Mouse (Mus musculus): Measurements from ENCODE around the gene Zbtb16. TPM values are rescaled to one million over a fixed set of nuclear protein-coding genes. Genes with fewer than 3 reads are reported as not detected.
A peak's percentile ranks its signal among the peaks of the same experiment; 100 is the strongest.

The Zbtb16 gene
- polyA plus RNA-seq, 1 experiment: 3.0 TPM

DNA sequence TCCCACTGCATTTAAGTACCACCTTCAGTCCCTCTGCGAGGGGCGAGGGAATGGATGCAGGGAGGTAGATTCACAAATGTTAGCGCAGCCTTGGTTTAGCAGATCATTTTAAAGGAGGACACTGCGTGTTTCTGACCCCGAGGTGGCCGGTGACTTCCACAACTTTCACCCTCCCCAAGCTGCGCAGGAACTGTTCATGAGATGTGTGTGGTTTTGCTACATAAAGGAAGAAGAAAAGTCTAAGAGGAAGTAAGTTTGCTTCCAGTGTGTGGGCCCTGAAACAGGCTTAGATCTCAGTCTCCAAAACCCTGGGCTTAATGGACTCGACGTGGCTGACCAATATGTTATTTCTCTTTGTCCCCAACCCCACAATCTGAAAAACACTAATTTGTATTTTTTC, 14.6 kb downstream of the Zbtb16 start:
- 89% methylated on average over 9 of the region's 9 CpGs for WGBS
- DNase-seq: peak; percentile 9
- Histone ChIP-seq H3K4me3 (ENCODE audit: insufficient read depth, low read depth, low read length) (no peak overlapping the region), H3K27me3 (replicated peaks; ENCODE audit: control insufficient read depth, insufficient read depth, low read length) (no peaks in the 10 kb centered on the region), H3K27ac (ENCODE audit: insufficient read depth, low read depth, low read length) (no peak overlapping the region), H3K36me3 (ENCODE audit: control insufficient read depth, insufficient read depth, low read length) (no peaks in the 10 kb centered on the region), H3K4me1 (ENCODE audit: control insufficient read depth, insufficient read depth, low read length) (no peaks in the 10 kb centered on the region)
- TF ChIP-seq POLR2A (IDR thresholded peaks at IDR 0.05; ENCODE audit: low read depth, low read length): no peak
- TF ChIP-seq CTCF (conservative IDR thresholded peaks at IDR 0.05; ENCODE audit: insufficient read depth, insufficient read length, low read depth, low read length): no peak

GRCm38 (mm10) chr9:48820791-48821190, 15.2 kb downstream of the Zbtb16 start:
- no peaks in the 10 kb centered on the region for H3K27me3 ChIP-seq (replicated peaks; ENCODE audit: control insufficient read depth, insufficient read depth, low read length)
- TF ChIP-seq POLR2A (IDR thresholded peaks at IDR 0.05; ENCODE audit: low read depth, low read length) (no peak), CTCF (conservative IDR thresholded peaks at IDR 0.05; ENCODE audit: insufficient read depth, insufficient read length, low read depth, low read length) (no peak)
- no peak overlapping the region for H3K27ac ChIP-seq (ENCODE audit: insufficient read depth, low read depth, low read length)
- 68% methylated on average over 3 of the region's 3 CpGs for WGBS
- no peaks in the 10 kb centered on the region for H3K4me1 ChIP-seq (ENCODE audit: control insufficient read depth, insufficient read depth, low read length)
- no peaks in the 10 kb centered on the region for H3K36me3 ChIP-seq (ENCODE audit: control insufficient read depth, insufficient read depth, low read length)
- no peak for DNase-seq
- no peak overlapping the region for H3K4me3 ChIP-seq (ENCODE audit: insufficient read depth, low read depth, low read length)

DNA sequence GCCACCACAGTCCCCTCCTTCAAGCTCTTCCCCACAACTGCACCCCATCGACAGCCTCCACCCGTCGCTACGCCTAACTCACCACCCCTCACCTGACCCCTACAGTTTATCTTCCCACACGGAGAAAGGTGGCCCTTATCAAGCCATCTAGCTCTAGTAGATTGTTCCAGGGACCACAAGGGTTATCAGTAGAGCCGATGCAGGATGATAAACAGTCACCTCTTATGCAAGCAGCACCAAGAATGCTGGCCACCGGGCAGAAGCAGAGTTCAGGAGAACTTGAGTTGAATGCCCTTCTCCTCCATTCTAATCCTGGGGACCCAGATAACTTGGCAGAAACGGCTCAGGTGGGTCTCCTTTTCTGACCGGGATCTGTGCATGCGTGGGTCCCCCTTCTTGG, 16.3 kb downstream of the Zbtb16 start:
- H3K27ac ChIP-seq (ENCODE audit: insufficient read depth, low read depth, low read length): no peak overlapping the region
- DNase-seq: no peak
- no peaks in the 10 kb centered on the region for H3K27me3 ChIP-seq (replicated peaks; ENCODE audit: control insufficient read depth, insufficient read depth, low read length)
- H3K4me1 ChIP-seq (ENCODE audit: control insufficient read depth, insufficient read depth, low read length): no peaks in the 10 kb centered on the region
- no peak for TF ChIP-seq CTCF (conservative IDR thresholded peaks at IDR 0.05; ENCODE audit: insufficient read depth, insufficient read length, low read depth, low read length)
- TF ChIP-seq POLR2A (IDR thresholded peaks at IDR 0.05; ENCODE audit: low read depth, low read length): no peak
- H3K4me3 ChIP-seq (ENCODE audit: insufficient read depth, low read depth, low read length): no peak overlapping the region
- WGBS: 85% methylated on average over 10 of the region's 10 CpGs
- H3K36me3 ChIP-seq (ENCODE audit: control insufficient read depth, insufficient read depth, low read length): no peaks in the 10 kb centered on the region

DNA sequence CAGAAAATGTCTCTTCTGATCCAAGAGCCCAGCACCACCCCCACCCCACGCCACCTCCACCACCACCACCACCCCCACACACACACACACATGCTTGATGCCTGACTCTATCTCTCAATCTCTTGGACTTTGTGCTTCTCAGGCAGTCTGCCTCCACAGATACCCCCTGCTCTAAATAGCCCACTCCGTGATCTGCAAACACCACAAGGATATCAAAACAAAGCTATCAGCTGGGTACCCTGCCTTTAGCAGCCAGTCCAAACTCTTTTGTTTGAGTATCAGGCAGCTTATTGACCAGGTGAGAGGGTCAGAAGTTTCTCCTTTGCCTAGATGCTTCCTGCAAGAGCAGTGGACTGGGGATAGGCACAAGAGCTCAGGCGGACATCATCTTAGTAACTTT, 16.9 kb downstream of the Zbtb16 start:
- no peak for DNase-seq
- no peak overlapping the region for H3K4me3 ChIP-seq (ENCODE audit: insufficient read depth, low read depth, low read length)
- H3K4me1 ChIP-seq (ENCODE audit: control insufficient read depth, insufficient read depth, low read length): no peaks in the 10 kb centered on the region
- 85% methylated on average over 3 of the region's 3 CpGs for WGBS
- no peaks in the 10 kb centered on the region for H3K27me3 ChIP-seq (replicated peaks; ENCODE audit: control insufficient read depth, insufficient read depth, low read length)
- TF ChIP-seq CTCF (conservative IDR thresholded peaks at IDR 0.05; ENCODE audit: insufficient read depth, insufficient read length, low read depth, low read length): no peak
- TF ChIP-seq POLR2A (IDR thresholded peaks at IDR 0.05; ENCODE audit: low read depth, low read length): no peak
- H3K36me3 ChIP-seq (ENCODE audit: control insufficient read depth, insufficient read depth, low read length): no peaks in the 10 kb centered on the region
- no peak overlapping the region for H3K27ac ChIP-seq (ENCODE audit: insufficient read depth, low read depth, low read length)

DNA sequence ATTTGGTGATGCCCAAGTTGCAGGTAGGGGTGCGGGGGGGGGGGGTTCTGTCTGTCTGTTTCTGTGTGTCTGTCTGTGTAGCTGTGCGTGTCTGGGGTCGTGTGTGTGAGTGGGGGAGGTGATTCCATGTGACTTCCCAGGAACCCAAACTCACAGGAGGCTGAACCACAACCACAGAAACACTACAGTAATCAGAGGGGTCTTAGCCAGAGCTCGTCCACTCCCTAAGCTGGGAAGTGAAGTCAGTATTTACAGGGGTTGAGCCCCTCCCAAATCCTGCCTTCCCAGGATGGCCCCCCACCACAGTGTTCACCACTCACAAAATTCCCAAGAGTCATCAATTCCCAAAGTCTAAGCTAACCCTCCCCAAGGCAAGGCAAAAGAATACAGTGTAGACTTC, 18.1 kb downstream of the Zbtb16 start:
- Histone ChIP-seq H3K36me3 (ENCODE audit: control insufficient read depth, insufficient read depth, low read length) (no peaks in the 10 kb centered on the region), H3K27ac (ENCODE audit: insufficient read depth, low read depth, low read length) (no peak overlapping the region), H3K4me1 (ENCODE audit: control insufficient read depth, insufficient read depth, low read length) (no peaks in the 10 kb centered on the region), H3K27me3 (replicated peaks; ENCODE audit: control insufficient read depth, insufficient read depth, low read length) (no peaks in the 10 kb centered on the region), H3K4me3 (ENCODE audit: insufficient read depth, low read depth, low read length) (no peak overlapping the region)
- WGBS: 79% methylated on average over 4 of the region's 4 CpGs
- DNase-seq: no peak
- TF ChIP-seq POLR2A (IDR thresholded peaks at IDR 0.05; ENCODE audit: low read depth, low read length) (no peak), CTCF (conservative IDR thresholded peaks at IDR 0.05; ENCODE audit: insufficient read depth, insufficient read length, low read depth, low read length) (no peak)

DNA sequence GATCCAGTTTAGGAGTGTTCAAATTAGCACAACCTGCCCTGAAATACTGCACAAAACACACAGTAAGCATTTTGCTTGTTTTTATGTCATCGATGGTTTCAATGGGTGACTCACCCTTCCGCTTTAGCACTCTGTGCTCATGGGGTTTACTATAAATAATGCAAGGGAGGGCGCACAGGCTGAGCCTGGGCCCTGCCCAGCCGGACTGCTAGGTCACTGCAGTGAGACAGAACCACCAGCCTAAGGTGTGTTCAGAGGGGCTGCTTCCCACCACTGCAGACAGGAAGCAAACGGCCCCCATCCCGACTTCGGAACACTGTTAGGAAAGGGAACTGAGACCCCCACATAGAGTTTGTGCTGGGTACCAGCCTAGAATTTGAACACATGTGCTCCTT, 18.6 kb downstream of the Zbtb16 start:
- Histone ChIP-seq H3K27me3 (replicated peaks; ENCODE audit: control insufficient read depth, insufficient read depth, low read length) (no peaks in the 10 kb centered on the region), H3K4me3 (ENCODE audit: insufficient read depth, low read depth, low read length) (no peak overlapping the region), H3K36me3 (ENCODE audit: control insufficient read depth, insufficient read depth, low read length) (no peaks in the 10 kb centered on the region), H3K4me1 (ENCODE audit: control insufficient read depth, insufficient read depth, low read length) (no peaks in the 10 kb centered on the region), H3K27ac (ENCODE audit: insufficient read depth, low read depth, low read length) (no peak overlapping the region)
- WGBS: 59% methylated on average over 7 of the region's 7 CpGs
- TF ChIP-seq POLR2A (IDR thresholded peaks at IDR 0.05; ENCODE audit: low read depth, low read length) (no peak), CTCF (conservative IDR thresholded peaks at IDR 0.05; ENCODE audit: insufficient read depth, insufficient read length, low read depth, low read length) (no peak)
- DNase-seq: peak; percentile 49

GRCm38 (mm10) chr9:48816678-48817398, 19.2 kb downstream of the Zbtb16 start:
- Histone ChIP-seq H3K4me1 (ENCODE audit: control insufficient read depth, insufficient read depth, low read length) (no peaks in the 10 kb centered on the region), H3K27me3 (replicated peaks; ENCODE audit: control insufficient read depth, insufficient read depth, low read length) (no peaks in the 10 kb centered on the region), H3K27ac (ENCODE audit: insufficient read depth, low read depth, low read length) (no peak overlapping the region), H3K36me3 (ENCODE audit: control insufficient read depth, insufficient read depth, low read length) (no peaks in the 10 kb centered on the region), H3K4me3 (ENCODE audit: insufficient read depth, low read depth, low read length) (no peak overlapping the region)
- TF ChIP-seq CTCF (conservative IDR thresholded peaks at IDR 0.05; ENCODE audit: insufficient read depth, insufficient read length, low read depth, low read length) (no peak), POLR2A (IDR thresholded peaks at IDR 0.05; ENCODE audit: low read depth, low read length) (no peak)
- DNase-seq: no peak
- 50% methylated on average over 10 of the region's 10 CpGs for WGBS

Measured in kidney, adult 2 months (tissue).